Mouse (Mus musculus) ES-E14 (cell line): ENCODE data around the gene Ptpre. TPM values are rescaled to one million over a fixed set of nuclear protein-coding genes. Genes with fewer than 3 reads are reported as not detected.

ENCODE experiments used
- DNase-seq: peaks from one replicate; pipeline ENCODE4 v3.0.0-alpha.2; 2013; ENCODE audit warnings: low read depth, low spot score
- H3K27ac ChIP-seq: 2 replicates; pipeline ENCODE4 v1.5.1; 2012; ENCODE audit warnings: low read depth, mild to moderate bottlenecking, low read length, moderate library complexity, mixed read lengths; ENCODE audit not compliant: poor library complexity, insufficient read depth, severe bottlenecking
- H3K36me3 ChIP-seq: 2 replicates; pipeline ENCODE4 v1.6.1; 2012; ENCODE audit warnings: mild to moderate bottlenecking, low read length, moderate library complexity, mixed read lengths; ENCODE audit not compliant: control insufficient read depth, poor library complexity, insufficient read depth, severe bottlenecking
- H3K4me1 ChIP-seq, 2 experiments: fragments of 150-350 bp in 1 of 2; sonication (generic) in 1 of 2; 2 replicates each; pipeline ENCODE4 v1.6.1; 2012; ENCODE audit warnings: low read length in 2 of 2, mild to moderate bottlenecking in 1 of 2, mixed read lengths in 1 of 2; ENCODE audit not compliant: control insufficient read depth in 2 of 2, insufficient read depth in 2 of 2, poor library complexity in 1 of 2
- H3K4me3 ChIP-seq, 2 experiments: fragments of 150-350 bp in 1 of 2; sonication (generic) in 1 of 2; 2 replicates each; pipeline ENCODE4 v1.5.1; 2012; ENCODE audit warnings: low read length in 2 of 2, low read depth in 1 of 2, mild to moderate bottlenecking in 1 of 2, mixed read lengths in 1 of 2; ENCODE audit not compliant: insufficient read depth in 1 of 2, poor library complexity in 1 of 2, severe bottlenecking in 1 of 2
- H3K9ac ChIP-seq: 2 replicates; pipeline ENCODE4 v1.6.1; 2012; ENCODE audit warnings: low read depth, mild to moderate bottlenecking, low read length, mixed read lengths; ENCODE audit not compliant: poor library complexity, insufficient read depth, severe bottlenecking
- H3K9me3 ChIP-seq: fragments of 150-350 bp; sonication (generic); 2 replicates; pipeline ENCODE4 v1.6.1; 2012; ENCODE audit warnings: low read depth, mild to moderate bottlenecking, low read length; ENCODE audit not compliant: control insufficient read depth, insufficient read depth
- CHD2 ChIP-seq: IDR thresholded peaks from 2 replicates; pipeline ENCODE4 v1.6.1; 2014; ENCODE audit warnings: mild to moderate bottlenecking, low read depth, low read length, inconsistent platforms
- HCFC1 ChIP-seq: IDR thresholded peaks from 2 replicates; pipeline ENCODE4 v1.6.1; 2012; ENCODE audit warnings: low read length, inconsistent platforms, borderline replicate concordance; ENCODE audit not compliant: insufficient read depth
- MAFK ChIP-seq: IDR thresholded peaks from 2 replicates; pipeline ENCODE4 v1.6.1; 2014; ENCODE audit warnings: mild to moderate bottlenecking, low read depth, low read length, inconsistent platforms; ENCODE audit not compliant: insufficient read depth
- ZC3H11A ChIP-seq: IDR thresholded peaks from 2 replicates; pipeline ENCODE4 v1.6.1; 2012; ENCODE audit warnings: low read depth, mild to moderate bottlenecking, inconsistent platforms, low read length, borderline replicate concordance
- ZNF384 ChIP-seq: IDR thresholded peaks from 2 replicates; pipeline ENCODE4 v1.6.1; 2012; ENCODE audit warnings: low read depth, low read length, inconsistent platforms
- in situ Hi-C, 2 experiments: fragments of 600-800 bp; cut with MboI; formaldehyde crosslinking; loops; one replicate each; pipeline ENCODE4 v1.15.1; 2025; ENCODE audit warnings: low sequenced_read_pairs in 2 of 2, inconsistent platforms in 1 of 2; ENCODE audit not compliant: unreplicated experiment in 2 of 2
- total RNA-seq: library from RNA; depleted of rRNA; stranded (reverse); fragments of 300-350 nt; gene quantifications from 2 replicates; pipeline ENCODE4 v1.2.3, GENCODE M21; 2012

Gene Ptpre
- total RNA-seq, 1 experiment, result 1.1 TPM

GRCm38 (mm10) chr7:135624854-135625253 is 87.6 kb downstream of the Ptpre start:
- in situ Hi-C loops, result loop anchor here in 1 of 2 experiments (5.0 kb wide), 1 partner anchor 88 kb away; the partner anchor contains the start of gene Ptpre
- H3K27ac ChIP-seq, result no peak overlapping the region
- TF ChIP-seq ZNF384 (peak; percentile 70), MAFK (no peak), HCFC1 (no peak), ZC3H11A (peak; percentile 47; the same call in 1 of the 2 replicates), CHD2 (no peak)
- no peak overlapping the region for H3K9ac ChIP-seq
- DNase-seq, result no peak
- no peaks in the 10 kb centered on the region for H3K9me3 ChIP-seq
- no peaks in the 10 kb centered on the region for H3K4me1 ChIP-seq
- no peak overlapping the region for H3K4me3 ChIP-seq
- H3K36me3 ChIP-seq, result no peaks in the 10 kb centered on the region

- Histone ChIP-seq H3K4me1 (no peaks in the 10 kb centered on the region; a peak in 1 of 4 replicates), H3K4me3 (no peak overlapping the region), H3K27ac (no peak overlapping the region), H3K36me3 (no peaks in the 10 kb centered on the region), H3K9me3 (no peaks in the 10 kb centered on the region), H3K9ac (no peak overlapping the region)
- in situ Hi-C loops, result loop anchor here in 1 of 2 experiments (5.0 kb wide), 1 partner anchor 91 kb away; the partner anchor contains the start of gene Ptpre
- no peak for DNase-seq
- TF ChIP-seq ZNF384 (no peak), ZC3H11A (no peak), MAFK (no peak), HCFC1 (no peak), CHD2 (no peak)
Observed at GRCm38 (mm10) chr7:135628363-135628762, 91.1 kb downstream of the Ptpre start.

GRCm38 (mm10) chr7:135629019-135629418 is 91.7 kb downstream of the Ptpre start:
- in situ Hi-C loops, result loop anchor here in 1 of 2 experiments (5.0 kb wide), 1 partner anchor 92 kb away; the partner anchor contains the start of gene Ptpre
- no peak for DNase-seq
- H3K27ac ChIP-seq, result no peak overlapping the region

GRCm38 (mm10) chr7:135631776-135632552 is 94.7 kb downstream of the Ptpre start:
- in situ Hi-C loops, result no loop called here
- H3K4me1 ChIP-seq, result no peaks in the 10 kb centered on the region; a peak in 1 of 4 replicates
- DNase-seq, result peak; percentile 67
- no peak overlapping the region for H3K4me3 ChIP-seq
- no peaks in the 10 kb centered on the region for H3K9me3 ChIP-seq
- no peak overlapping the region for H3K9ac ChIP-seq
- H3K27ac ChIP-seq, result no peak overlapping the region
- H3K36me3 ChIP-seq, result no peaks in the 10 kb centered on the region
- TF ChIP-seq MAFK, result no peak
- TF ChIP-seq CHD2, result no peak
- no peak for TF ChIP-seq ZNF384
- TF ChIP-seq HCFC1, result no peak
- peak; percentile 34; the same call in 1 of the 2 replicates for TF ChIP-seq ZC3H11A

More at GRCm38 (mm10) chr7:135629019-135629418, 91.7 kb downstream of the Ptpre start:
- H3K4me3 ChIP-seq, result no peak overlapping the region
- H3K9me3 ChIP-seq, result no peaks in the 10 kb centered on the region
- H3K36me3 ChIP-seq, result no peaks in the 10 kb centered on the region
- no peak overlapping the region for H3K9ac ChIP-seq
- TF ChIP-seq HCFC1 (no peak), ZNF384 (no peak), ZC3H11A (no peak), CHD2 (no peak), MAFK (no peak)
- no peaks in the 10 kb centered on the region; a peak in 1 of 4 replicates for H3K4me1 ChIP-seq
